Mouse (Mus musculus): Measurements from ENCODE around the gene Amz2. TPM values are rescaled to one million over a fixed set of nuclear protein-coding genes. Genes with fewer than 3 reads are reported as not detected.
"Not testable (repeated sequence)": the region's sequence is repeated elsewhere in the genome, so short reads cannot be mapped to it uniquely, and the experiment has no call there.

Gene Amz2
- polyA plus RNA-seq, 1 experiment, result 47.2 TPM

DNA sequence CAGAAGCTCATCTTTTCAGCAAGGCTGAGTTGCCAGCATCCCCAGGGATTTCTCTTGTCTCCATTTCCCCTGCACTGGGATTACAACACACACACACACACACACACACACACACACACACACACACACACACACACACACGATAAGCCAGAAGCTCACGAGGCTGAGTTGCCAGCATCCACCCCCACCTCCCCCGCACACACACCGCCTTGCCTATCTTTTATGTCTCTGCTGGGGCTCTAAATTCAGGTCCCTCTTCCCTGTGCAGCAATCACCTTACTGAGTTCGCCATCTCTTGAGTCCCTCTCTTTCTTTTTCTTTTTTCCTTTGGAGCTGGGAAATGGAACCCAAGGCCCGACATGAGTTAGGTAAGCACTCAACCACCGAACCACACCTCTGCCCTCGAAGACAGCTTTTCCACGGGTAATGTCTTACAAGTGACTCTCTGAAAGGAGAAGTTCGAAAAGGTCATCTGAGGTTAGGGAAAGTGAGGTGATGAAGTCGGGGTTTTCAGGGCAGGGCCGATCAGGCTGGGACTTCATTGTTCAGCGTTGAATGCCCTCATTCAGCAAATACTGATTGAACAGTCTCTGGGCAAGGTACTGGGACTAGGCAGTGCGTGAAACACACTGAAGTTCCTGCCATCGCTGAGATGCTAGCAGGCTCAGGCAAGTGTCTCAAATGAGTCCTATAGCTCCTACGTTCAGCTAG, 54.0 kb downstream of the Amz2 start:
- no peaks in the 10 kb centered on the region for H3K27me3 ChIP-seq (replicated peaks; ENCODE audit: control insufficient read depth, insufficient read depth, low read length)
- DNase-seq, result no peak
- H3K27ac ChIP-seq (ENCODE audit: insufficient read depth, low read depth, low read length), result no peak overlapping the region
- 80% methylated on average over 16 of the region's 16 CpGs for WGBS
- no peak for TF ChIP-seq POLR2A (IDR thresholded peaks at IDR 0.05; ENCODE audit: low read depth, low read length)
- no peak for TF ChIP-seq CTCF (conservative IDR thresholded peaks at IDR 0.05; ENCODE audit: insufficient read depth, insufficient read length, low read depth, low read length)
- no peak overlapping the region for H3K4me3 ChIP-seq (ENCODE audit: insufficient read depth, low read depth, low read length)
- H3K36me3 ChIP-seq (ENCODE audit: control insufficient read depth, insufficient read depth, low read length), result no peaks in the 10 kb centered on the region
- H3K4me1 ChIP-seq (ENCODE audit: control insufficient read depth, insufficient read depth, low read length), result peaks cover 5% of the 10 kb centered on the region; the same call in 1 of the 2 replicates

DNA sequence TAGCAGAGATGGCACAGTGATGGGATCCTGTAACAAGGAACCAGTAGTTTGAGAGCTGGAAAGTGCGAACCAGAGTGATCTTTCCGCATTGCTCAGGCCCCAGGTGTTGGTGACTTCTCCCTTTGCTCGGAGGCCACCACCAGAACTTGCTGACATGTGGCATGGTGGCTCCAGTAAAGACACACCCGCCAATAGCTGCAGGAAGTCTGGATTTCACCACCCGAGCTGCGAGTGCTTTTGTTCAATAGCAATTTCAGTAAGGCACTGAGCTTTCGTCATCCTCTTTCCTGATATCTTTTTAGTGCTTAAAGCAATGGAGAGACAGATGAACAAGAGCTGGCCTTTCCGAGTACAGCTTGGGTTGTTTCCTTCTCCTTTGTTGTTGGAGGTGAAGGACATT, 54.7 kb downstream of the Amz2 start:
- no peak overlapping the region for H3K4me3 ChIP-seq (ENCODE audit: insufficient read depth, low read depth, low read length)
- WGBS, result 87% methylated on average over 8 of the region's 8 CpGs
- H3K36me3 ChIP-seq (ENCODE audit: control insufficient read depth, insufficient read depth, low read length), result no peaks in the 10 kb centered on the region
- H3K4me1 ChIP-seq (ENCODE audit: control insufficient read depth, insufficient read depth, low read length), result peaks cover 10% of the 10 kb centered on the region; the same call in 1 of the 2 replicates
- DNase-seq, result no peak
- no peaks in the 10 kb centered on the region for H3K27me3 ChIP-seq (replicated peaks; ENCODE audit: control insufficient read depth, insufficient read depth, low read length)
- H3K27ac ChIP-seq (ENCODE audit: insufficient read depth, low read depth, low read length), result no peak overlapping the region
- TF ChIP-seq POLR2A (IDR thresholded peaks at IDR 0.05; ENCODE audit: low read depth, low read length) (no peak), CTCF (conservative IDR thresholded peaks at IDR 0.05; ENCODE audit: insufficient read depth, insufficient read length, low read depth, low read length) (no peak)

- H3K36me3 ChIP-seq (ENCODE audit: control insufficient read depth, insufficient read depth, low read length), result no peaks in the 10 kb centered on the region
- peak overlapping the region; percentile 15; the same call in 1 of the 2 replicates for H3K27ac ChIP-seq (ENCODE audit: insufficient read depth, low read depth, low read length)
- no peaks in the 10 kb centered on the region for H3K27me3 ChIP-seq (replicated peaks; ENCODE audit: control insufficient read depth, insufficient read depth, low read length)
- peaks cover 15% of the 10 kb centered on the region for H3K4me1 ChIP-seq (ENCODE audit: control insufficient read depth, insufficient read depth, low read length)
- DNase-seq, result peak; percentile 94
- 50% methylated on average over 15 of the region's 15 CpGs for WGBS
- H3K4me3 ChIP-seq (ENCODE audit: insufficient read depth, low read depth, low read length), result peak overlapping the region; percentile 15; the same call in 1 of the 2 replicates
- TF ChIP-seq CTCF (conservative IDR thresholded peaks at IDR 0.05; ENCODE audit: insufficient read depth, insufficient read length, low read depth, low read length) (no peak), POLR2A (IDR thresholded peaks at IDR 0.05; ENCODE audit: low read depth, low read length) (no peak)
Measured at GRCm38 (mm10) chr11:109485398-109486045, 59.8 kb downstream of the Amz2 start.

GRCm38 (mm10) chr11:109487111-109487510, 61.4 kb downstream of the Amz2 start:
- WGBS, result 40% methylated on average over 1 of the region's 1 CpGs
- Histone ChIP-seq H3K4me3 (ENCODE audit: insufficient read depth, low read depth, low read length) (no peak overlapping the region), H3K4me1 (ENCODE audit: control insufficient read depth, insufficient read depth, low read length) (peaks cover 15% of the 10 kb centered on the region), H3K27ac (ENCODE audit: insufficient read depth, low read depth, low read length) (no peak overlapping the region), H3K36me3 (ENCODE audit: control insufficient read depth, insufficient read depth, low read length) (no peaks in the 10 kb centered on the region), H3K27me3 (replicated peaks; ENCODE audit: control insufficient read depth, insufficient read depth, low read length) (no peaks in the 10 kb centered on the region)
- DNase-seq, result peak; percentile 66
- TF ChIP-seq POLR2A (IDR thresholded peaks at IDR 0.05; ENCODE audit: low read depth, low read length) (no peak), CTCF (conservative IDR thresholded peaks at IDR 0.05; ENCODE audit: insufficient read depth, insufficient read length, low read depth, low read length) (no peak)

DNA sequence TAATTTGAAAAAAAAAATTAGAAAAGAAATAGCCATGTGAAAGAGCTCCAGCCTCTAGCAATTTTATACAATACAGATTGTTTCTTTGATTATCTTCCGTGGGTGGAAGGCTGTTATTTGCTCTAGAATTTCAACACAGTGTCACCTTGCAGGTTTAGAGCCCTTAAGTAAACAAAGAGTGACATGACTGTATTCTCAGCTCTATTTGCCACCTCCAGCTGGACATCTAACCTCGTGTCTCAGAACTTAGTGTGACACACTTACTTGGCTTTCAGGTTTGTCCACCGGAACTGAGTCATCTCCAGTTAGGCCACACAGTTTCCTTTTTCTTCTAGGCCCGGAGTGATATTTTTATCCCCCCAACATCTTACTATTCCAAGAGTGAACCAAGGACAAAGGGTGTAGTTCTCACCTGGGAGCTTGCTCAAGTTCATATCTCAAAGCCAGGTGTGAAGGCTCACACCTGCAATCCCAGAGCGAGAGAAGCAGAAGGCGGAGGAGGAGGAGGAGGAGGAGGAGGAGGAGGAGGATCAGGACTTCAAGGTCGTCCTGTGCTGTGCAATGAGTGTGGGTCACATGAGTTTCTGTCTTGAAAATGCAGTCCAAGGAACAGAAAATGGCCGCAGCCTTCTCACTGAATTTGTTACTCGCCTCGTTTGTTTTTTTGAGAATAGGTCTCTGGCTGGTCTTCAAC, 62.4 kb downstream of the Amz2 start:
- peaks cover 15% of the 10 kb centered on the region for H3K4me1 ChIP-seq (ENCODE audit: control insufficient read depth, insufficient read depth, low read length)
- no peaks in the 10 kb centered on the region for H3K36me3 ChIP-seq (ENCODE audit: control insufficient read depth, insufficient read depth, low read length)
- DNase-seq, result no peak
- no peak for TF ChIP-seq POLR2A (IDR thresholded peaks at IDR 0.05; ENCODE audit: low read depth, low read length)
- TF ChIP-seq CTCF (conservative IDR thresholded peaks at IDR 0.05; ENCODE audit: insufficient read depth, insufficient read length, low read depth, low read length), result no peak
- H3K4me3 ChIP-seq (ENCODE audit: insufficient read depth, low read depth, low read length), result no peak overlapping the region
- WGBS, result 76% methylated on average over 10 of the region's 10 CpGs
- H3K27ac ChIP-seq (ENCODE audit: insufficient read depth, low read depth, low read length), result no peak overlapping the region
- no peaks in the 10 kb centered on the region for H3K27me3 ChIP-seq (replicated peaks; ENCODE audit: control insufficient read depth, insufficient read depth, low read length)

DNA sequence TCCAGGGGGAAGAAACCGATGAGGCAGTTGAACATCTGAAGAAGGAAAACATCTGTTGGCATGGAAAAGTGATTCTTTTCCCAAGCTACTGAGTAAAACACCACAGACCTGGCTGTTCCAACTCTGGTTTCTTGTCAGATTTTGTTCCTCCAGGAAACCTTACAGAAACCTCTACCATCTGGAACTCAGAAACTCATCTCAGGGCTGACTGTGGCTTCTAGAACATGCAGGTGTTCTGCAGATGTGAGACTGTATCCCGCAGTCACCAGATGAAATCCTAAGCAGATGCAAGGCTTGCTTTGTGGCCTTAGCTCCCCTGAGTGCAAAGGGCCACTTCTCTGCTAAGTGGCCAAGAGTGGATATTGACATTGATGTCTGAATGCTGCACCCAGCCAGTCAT, 64.0 kb downstream of the Amz2 start:
- no peaks in the 10 kb centered on the region for H3K27me3 ChIP-seq (replicated peaks; ENCODE audit: control insufficient read depth, insufficient read depth, low read length)
- H3K27ac ChIP-seq (ENCODE audit: insufficient read depth, low read depth, low read length), result no peak overlapping the region
- DNase-seq, result no peak
- no peak for TF ChIP-seq CTCF (conservative IDR thresholded peaks at IDR 0.05; ENCODE audit: insufficient read depth, insufficient read length, low read depth, low read length)
- TF ChIP-seq POLR2A (IDR thresholded peaks at IDR 0.05; ENCODE audit: low read depth, low read length), result no peak
- WGBS, result 82% methylated on average over 2 of the region's 2 CpGs
- H3K4me3 ChIP-seq (ENCODE audit: insufficient read depth, low read depth, low read length), result no peak overlapping the region
- H3K4me1 ChIP-seq (ENCODE audit: control insufficient read depth, insufficient read depth, low read length), result peaks cover 15% of the 10 kb centered on the region
- no peaks in the 10 kb centered on the region for H3K36me3 ChIP-seq (ENCODE audit: control insufficient read depth, insufficient read depth, low read length)

GRCm38 (mm10) chr11:109491844-109492243, 66.1 kb downstream of the Amz2 start:
- H3K4me1 ChIP-seq (ENCODE audit: control insufficient read depth, insufficient read depth, low read length), result peaks cover 11% of the 10 kb centered on the region
- no peak overlapping the region for H3K27ac ChIP-seq (ENCODE audit: insufficient read depth, low read depth, low read length)
- DNase-seq, result no peak
- no peak for TF ChIP-seq POLR2A (IDR thresholded peaks at IDR 0.05; ENCODE audit: low read depth, low read length)
- no peak for TF ChIP-seq CTCF (conservative IDR thresholded peaks at IDR 0.05; ENCODE audit: insufficient read depth, insufficient read length, low read depth, low read length)
- no peaks in the 10 kb centered on the region for H3K36me3 ChIP-seq (ENCODE audit: control insufficient read depth, insufficient read depth, low read length)
- no peaks in the 10 kb centered on the region for H3K27me3 ChIP-seq (replicated peaks; ENCODE audit: control insufficient read depth, insufficient read depth, low read length)
- H3K4me3 ChIP-seq (ENCODE audit: insufficient read depth, low read depth, low read length), result no peak overlapping the region
- WGBS, result 85% methylated on average over 4 of the region's 4 CpGs

- WGBS, result 72% methylated on average over 8 of the region's 8 CpGs
- H3K4me3 ChIP-seq (ENCODE audit: insufficient read depth, low read depth, low read length); H3K36me3 ChIP-seq (ENCODE audit: control insufficient read depth, insufficient read depth, low read length); H3K27ac ChIP-seq (ENCODE audit: insufficient read depth, low read depth, low read length); H3K27me3 ChIP-seq (replicated peaks; ENCODE audit: control insufficient read depth, insufficient read depth, low read length); DNase-seq: not testable (repeated sequence)
- H3K4me1 ChIP-seq (ENCODE audit: control insufficient read depth, insufficient read depth, low read length), result peaks cover 11% of the 10 kb centered on the region
Measured at GRCm38 (mm10) chr11:109492847-109493464, 67.2 kb downstream of the Amz2 start.

Data from kidney, adult 2 months (tissue).